Mouse (Mus musculus): ENCODE results near the gene Bcl2l2. TPM values are rescaled to one million over a fixed set of nuclear protein-coding genes. Genes with fewer than 3 reads are reported as not detected.

The Bcl2l2 gene
- polyA plus RNA-seq, 1 experiment from 2014 or later: 13.5 TPM

- Histone ChIP-seq H3K4me3 (ENCODE audit: inconsistent target) (no peak overlapping the region), H3K79me2 (ENCODE audit: inconsistent target) (no peaks in the 10 kb centered on the region), H3K36me3 (ENCODE audit: inconsistent target) (no peaks in the 10 kb centered on the region), H3K27ac (no peak overlapping the region)
- WGBS (ENCODE audit: missing documents): 90% methylated on average over 16 of the region's 16 CpGs
These were observed 54.4 kb downstream of the Bcl2l2 start for GRCm38 (mm10) chr14:54937361-54938182.

Other genes starting within 250 kb of the Bcl2l2 start
- not detected in 3 replicates for gene Gm17606, start 242.4 kb upstream of the Bcl2l2 start, polyA plus RNA-seq (2018)
- 0.06 to 0.11 TPM in 2 of 3 replicates, not detected in the other for gene Cdh24, start 242.0 kb upstream of the Bcl2l2 start, polyA plus RNA-seq (2018)
- gene 1700123O20Rik, start 197.2 kb upstream of the Bcl2l2 start, polyA plus RNA-seq (2018): 23.0 to 29.4 TPM (median 23.7 TPM) in 3 replicates
- gene Acin1, start 196.4 kb upstream of the Bcl2l2 start, polyA plus RNA-seq (2018): 92.8 to 195 TPM (median 119 TPM) in 3 replicates
- gene Gm29776, start 184.5 kb upstream of the Bcl2l2 start, polyA plus RNA-seq (2018): not detected in 3 replicates
- 0.42 to 0.85 TPM in 2 of 3 replicates, not detected in the other for gene Cebpe, start 171.2 kb upstream of the Bcl2l2 start, polyA plus RNA-seq (2018)
- 62.3 to 349 TPM (median 87.2 TPM) in 3 replicates for gene Slc7a8, start 101.4 kb upstream of the Bcl2l2 start, polyA plus RNA-seq (2018)
- not detected in 3 replicates for gene Rnf212b, start 69.2 kb upstream of the Bcl2l2 start, polyA plus RNA-seq (2018)
- 4.1 to 15.5 TPM (median 6.0 TPM) in 3 replicates for gene Homez, start 12.4 kb upstream of the Bcl2l2 start, polyA plus RNA-seq (2018)
- gene Ppp1r3e, start 5.8 kb upstream of the Bcl2l2 start, polyA plus RNA-seq (2018): 9.4 to 27.5 TPM (median 11.3 TPM) in 3 replicates
- 0.28 to 3.5 TPM (median 1.1 TPM) in 3 replicates for gene Gm20521, start 64 bp downstream of the Bcl2l2 start, polyA plus RNA-seq (2018)
- gene Pabpn1, start 9.1 kb downstream of the Bcl2l2 start, polyA plus RNA-seq (2018): 71.0 to 98.7 TPM (median 86.0 TPM) in 3 replicates
- 0.14 to 0.26 TPM in 2 of 3 replicates, not detected in the other for gene Slc22a17, start 29.8 kb downstream of the Bcl2l2 start, polyA plus RNA-seq (2018)
- not detected in 3 replicates for gene Efs, start 42.7 kb downstream of the Bcl2l2 start, polyA plus RNA-seq (2018)
- gene Il25, start 49.3 kb downstream of the Bcl2l2 start, polyA plus RNA-seq (2018): not detected in 3 replicates
- gene Cmtm5, start 52.9 kb downstream of the Bcl2l2 start, polyA plus RNA-seq (2018): not detected in 3 replicates
- not detected in 3 replicates for gene Myh6, start 83.5 kb downstream of the Bcl2l2 start, polyA plus RNA-seq (2018)
- not detected in 3 replicates for gene Gm17428, start 93.6 kb downstream of the Bcl2l2 start, polyA plus RNA-seq (2018)
- not detected in 3 replicates for gene Myh7, start 111.2 kb downstream of the Bcl2l2 start, polyA plus RNA-seq (2018)
- 28.2 to 50.2 TPM (median 38.8 TPM) in 3 replicates for gene Ngdn, start 132.1 kb downstream of the Bcl2l2 start, polyA plus RNA-seq (2018)
- 2.1 to 2.9 TPM (median 2.7 TPM) in 3 replicates for gene Zfhx2, start 208.9 kb downstream of the Bcl2l2 start, polyA plus RNA-seq (2018)
- gene Thtpa, start 211.4 kb downstream of the Bcl2l2 start, polyA plus RNA-seq (2018): 6.1 to 8.7 TPM (median 8.1 TPM) in 3 replicates
- gene Ap1g2, start 223.2 kb downstream of the Bcl2l2 start, polyA plus RNA-seq (2018): 18.1 to 20.8 TPM (median 18.4 TPM) in 3 replicates
- gene Jph4, start 233.6 kb downstream of the Bcl2l2 start, polyA plus RNA-seq (2018): 0.05 TPM in 1 of 3 replicates, not detected in the others